Mouse (Mus musculus): ENCODE data around the gene Camsap2. TPM values are rescaled to one million over a fixed set of nuclear protein-coding genes. Genes with fewer than 3 reads are reported as not detected.

The Camsap2 gene
- polyA plus RNA-seq, 1 experiment from 2014 or later: 8.9 TPM

DNA sequence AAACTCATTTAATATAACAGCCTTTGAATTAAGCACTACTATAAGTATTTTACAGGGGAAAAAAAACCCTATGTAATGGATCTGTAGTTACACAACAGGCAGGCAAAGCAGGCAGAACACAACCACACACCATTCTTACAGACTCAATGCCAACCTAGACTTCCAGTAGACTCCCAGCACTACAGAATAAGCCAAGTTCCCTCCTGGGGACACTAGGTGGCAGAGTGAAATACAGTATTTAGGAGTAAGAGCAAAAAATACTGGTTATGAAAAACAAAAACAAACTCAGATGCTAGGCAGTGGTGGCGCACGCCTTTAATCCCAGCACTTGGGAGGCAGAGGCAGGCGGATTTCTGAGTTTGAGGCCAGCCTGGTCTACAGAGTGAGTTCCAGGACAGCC, 39.5 kb downstream of the Camsap2 start:
- no peak overlapping the region for H3K27ac ChIP-seq (replicated peaks)
- DNase-seq (ENCODE audit: low spot score) (peak; percentile 38), ATAC-seq (ENCODE audit: low FRiP score, low TSS enrichment) (no peak)
- no peaks in the 10 kb centered on the region for H3K27me3 ChIP-seq (ENCODE audit: control insufficient read depth, insufficient read depth, low read length)
- no peak overlapping the region for H3K4me2 ChIP-seq (replicated peaks; ENCODE audit: low read depth)
- H3K4me3 ChIP-seq (ENCODE audit: low read depth, low read length): no peak overlapping the region
- TF ChIP-seq EP300 (optimal IDR thresholded peaks at IDR 0.05) (no peak), CTCF (IDR thresholded peaks at IDR 0.05; ENCODE audit: low read depth) (peak; percentile 76)
- 86% methylated on average over 3 of the region's 3 CpGs for WGBS
- no peaks in the 10 kb centered on the region for H3K36me3 ChIP-seq (ENCODE audit: control insufficient read depth, insufficient read depth, low read length)
- no peaks in the 10 kb centered on the region for H3K9me3 ChIP-seq (ENCODE audit: control insufficient read depth, low read length)
- H3K4me1 ChIP-seq (replicated peaks; ENCODE audit: control insufficient read depth, insufficient read depth): no peaks in the 10 kb centered on the region
- no peak overlapping the region for H3K9ac ChIP-seq (ENCODE audit: low read length)

- TF ChIP-seq CTCF (IDR thresholded peaks at IDR 0.05; ENCODE audit: low read depth) (no peak), EP300 (optimal IDR thresholded peaks at IDR 0.05) (no peak)
- Histone ChIP-seq H3K36me3 (ENCODE audit: control insufficient read depth, insufficient read depth, low read length) (no peaks in the 10 kb centered on the region), H3K4me1 (replicated peaks; ENCODE audit: control insufficient read depth, insufficient read depth) (no peaks in the 10 kb centered on the region), H3K4me3 (ENCODE audit: low read depth, low read length) (no peak overlapping the region), H3K9me3 (ENCODE audit: control insufficient read depth, low read length) (no peaks in the 10 kb centered on the region), H3K4me2 (replicated peaks; ENCODE audit: low read depth) (no peak overlapping the region), H3K27ac (replicated peaks) (no peak overlapping the region), H3K27me3 (ENCODE audit: control insufficient read depth, insufficient read depth, low read length) (no peaks in the 10 kb centered on the region), H3K9ac (ENCODE audit: low read length) (no peak overlapping the region)
- DNase-seq (ENCODE audit: low spot score): no peak
- no peak for ATAC-seq (ENCODE audit: low FRiP score, low TSS enrichment)
These were observed 51.9 kb downstream of the Camsap2 start for GRCm38 (mm10) chr1:136293961-136294360.

DNA sequence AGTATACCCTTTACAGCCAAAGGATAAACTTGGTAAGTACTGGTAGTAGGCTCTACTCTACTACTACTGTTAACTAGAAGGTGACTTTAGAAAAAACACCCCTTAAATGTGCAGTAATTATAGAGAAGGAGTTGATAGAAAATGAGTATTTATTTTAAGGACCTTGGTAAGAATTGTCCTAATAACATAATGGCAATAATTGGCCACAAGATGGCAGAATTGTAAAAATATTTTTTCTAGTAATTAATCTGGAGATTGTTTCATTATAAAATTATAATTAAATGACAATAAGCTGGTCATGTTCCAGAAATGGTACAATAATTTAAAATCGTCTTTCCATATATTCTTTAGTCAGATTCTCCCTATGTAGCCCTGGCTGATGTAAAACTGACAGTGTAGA, 56.1 kb downstream of the Camsap2 start:
- ATAC-seq (ENCODE audit: low FRiP score, low TSS enrichment): no peak
- Histone ChIP-seq H3K4me2 (replicated peaks; ENCODE audit: low read depth) (no peak overlapping the region), H3K4me3 (ENCODE audit: low read depth, low read length) (no peak overlapping the region), H3K4me1 (replicated peaks; ENCODE audit: control insufficient read depth, insufficient read depth) (no peaks in the 10 kb centered on the region), H3K36me3 (ENCODE audit: control insufficient read depth, insufficient read depth, low read length) (0 out of 2 replicates have a peak, but pooled peaks cover 3% of the 10 kb centered on the region), H3K27me3 (ENCODE audit: control insufficient read depth, insufficient read depth, low read length) (no peaks in the 10 kb centered on the region), H3K9ac (ENCODE audit: low read length) (no peak overlapping the region), H3K9me3 (ENCODE audit: control insufficient read depth, low read length) (no peaks in the 10 kb centered on the region), H3K27ac (replicated peaks) (no peak overlapping the region)
- no peak for DNase-seq (ENCODE audit: low spot score)
- TF ChIP-seq EP300 (optimal IDR thresholded peaks at IDR 0.05) (no peak), CTCF (IDR thresholded peaks at IDR 0.05; ENCODE audit: low read depth) (peak; percentile 53)
- WGBS: 66% methylated on average over 1 of the region's 1 CpGs

DNA sequence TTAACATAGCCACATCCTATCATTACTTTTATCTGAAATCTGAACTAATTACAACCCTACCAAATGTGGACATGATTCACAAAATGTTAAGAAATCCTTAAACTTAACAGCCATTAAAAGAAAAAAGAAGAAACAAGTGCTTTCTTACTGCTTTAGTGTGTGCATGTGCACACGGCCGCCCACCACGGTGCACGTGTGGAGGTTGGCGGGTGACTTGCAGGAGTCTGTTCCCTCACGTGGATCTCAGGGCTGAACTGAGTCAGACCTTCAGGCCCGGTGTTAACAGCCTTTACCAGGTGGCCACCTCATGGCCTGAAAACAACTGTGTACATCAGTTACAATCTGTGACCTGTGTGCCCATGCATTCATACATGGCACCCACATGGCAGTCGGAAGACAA, 68.5 kb downstream of the Camsap2 start:
- TF ChIP-seq EP300 (optimal IDR thresholded peaks at IDR 0.05): no peak
- no peak for TF ChIP-seq CTCF (IDR thresholded peaks at IDR 0.05; ENCODE audit: low read depth)
- ATAC-seq (ENCODE audit: low FRiP score, low TSS enrichment): no peak
- no peak overlapping the region for H3K4me3 ChIP-seq (ENCODE audit: low read depth, low read length)

GRCm38 (mm10) chr1:136268224-136268623, 77.7 kb downstream of the Camsap2 start:
- TF ChIP-seq CTCF (IDR thresholded peaks at IDR 0.05; ENCODE audit: low read depth) (no peak), EP300 (optimal IDR thresholded peaks at IDR 0.05) (no peak)
- Histone ChIP-seq H3K9ac (ENCODE audit: low read length) (no peak overlapping the region), H3K9me3 (ENCODE audit: control insufficient read depth, low read length) (no peaks in the 10 kb centered on the region), H3K36me3 (ENCODE audit: control insufficient read depth, insufficient read depth, low read length) (peaks cover 14% of the 10 kb centered on the region), H3K4me1 (replicated peaks; ENCODE audit: control insufficient read depth, insufficient read depth) (no peaks in the 10 kb centered on the region), H3K4me3 (ENCODE audit: low read depth, low read length) (no peak overlapping the region), H3K27ac (replicated peaks) (no peak overlapping the region), H3K27me3 (ENCODE audit: control insufficient read depth, insufficient read depth, low read length) (no peaks in the 10 kb centered on the region), H3K4me2 (replicated peaks; ENCODE audit: low read depth) (no peak overlapping the region)
- DNase-seq (ENCODE audit: low spot score) (no peak), ATAC-seq (ENCODE audit: low FRiP score, low TSS enrichment) (no peak)
- WGBS: 81% methylated on average over 7 of the region's 7 CpGs

More for the DNA sequence above, 68.5 kb downstream of the Camsap2 start:
- Histone ChIP-seq H3K9me3 (ENCODE audit: control insufficient read depth, low read length) (no peaks in the 10 kb centered on the region), H3K4me2 (replicated peaks; ENCODE audit: low read depth) (no peak overlapping the region), H3K27me3 (ENCODE audit: control insufficient read depth, insufficient read depth, low read length) (no peaks in the 10 kb centered on the region), H3K36me3 (ENCODE audit: control insufficient read depth, insufficient read depth, low read length) (peaks cover 27% of the 10 kb centered on the region), H3K9ac (ENCODE audit: low read length) (no peak overlapping the region), H3K27ac (replicated peaks) (no peak overlapping the region), H3K4me1 (replicated peaks; ENCODE audit: control insufficient read depth, insufficient read depth) (no peaks in the 10 kb centered on the region)
- no peak for DNase-seq (ENCODE audit: low spot score)
- 87% methylated on average over 8 of the region's 8 CpGs for WGBS

- no peaks in the 10 kb centered on the region for H3K9me3 ChIP-seq (ENCODE audit: control insufficient read depth, low read length)
- no peak overlapping the region for H3K27ac ChIP-seq (replicated peaks)
- 55% methylated on average over 6 of the region's 6 CpGs for WGBS
- ATAC-seq (ENCODE audit: low FRiP score, low TSS enrichment) (no peak), DNase-seq (ENCODE audit: low spot score) (no peak)
- no peaks in the 10 kb centered on the region for H3K4me1 ChIP-seq (replicated peaks; ENCODE audit: control insufficient read depth, insufficient read depth)
- no peak overlapping the region for H3K4me2 ChIP-seq (replicated peaks; ENCODE audit: low read depth)
- H3K4me3 ChIP-seq (ENCODE audit: low read depth, low read length): no peak overlapping the region
- no peaks in the 10 kb centered on the region for H3K27me3 ChIP-seq (ENCODE audit: control insufficient read depth, insufficient read depth, low read length)
- TF ChIP-seq EP300 (optimal IDR thresholded peaks at IDR 0.05): no peak
- TF ChIP-seq CTCF (IDR thresholded peaks at IDR 0.05; ENCODE audit: low read depth): no peak
- no peak overlapping the region for H3K9ac ChIP-seq (ENCODE audit: low read length)
- peaks cover 6% of the 10 kb centered on the region for H3K36me3 ChIP-seq (ENCODE audit: control insufficient read depth, insufficient read depth, low read length)
These were observed 79.8 kb downstream of the Camsap2 start for GRCm38 (mm10) chr1:136266127-136266526.
